Mouse (Mus musculus): ENCODE results near the gene Srsf12. TPM values are rescaled to one million over a fixed set of nuclear protein-coding genes. Genes with fewer than 3 reads are reported as not detected.

The Srsf12 gene
- total RNA-seq, 2 experiments from 2014 or later, result 4.3 to 5.1 TPM

- peak; percentile 97 to 98 for DNase-seq (ENCODE audit: low spot score in 2 of 2)
Measured at GRCm38 (mm10) chr4:33248062-33248889, 39.5 kb downstream of the Srsf12 start.

GRCm38 (mm10) chr4:33248915-33249314, 40.1 kb downstream of the Srsf12 start:
- DNase-seq (ENCODE audit: low spot score in 2 of 2), result no peak

- DNase-seq (ENCODE audit: low spot score in 2 of 2), result no peak
Measured at GRCm38 (mm10) chr4:33249716-33250230, 41.0 kb downstream of the Srsf12 start.

GRCm38 (mm10) chr4:33250867-33251266, 42.1 kb downstream of the Srsf12 start:
- no peak for DNase-seq (ENCODE audit: low spot score in 2 of 2)

GRCm38 (mm10) chr4:33254706-33255105, 45.9 kb downstream of the Srsf12 start:
- DNase-seq (ENCODE audit: low spot score in 2 of 2), result no peak

- DNase-seq (ENCODE audit: low spot score in 2 of 2), result no peak
Measured at GRCm38 (mm10) chr4:33257263-33257964, 48.6 kb downstream of the Srsf12 start.

GRCm38 (mm10) chr4:33260311-33260710, 51.5 kb downstream of the Srsf12 start:
- no peak for DNase-seq (ENCODE audit: low spot score in 2 of 2)

- peak; percentile 57 to 85 for DNase-seq (ENCODE audit: low spot score in 2 of 2)
Measured at GRCm38 (mm10) chr4:33261311-33261753, 52.5 kb downstream of the Srsf12 start.

- DNase-seq (ENCODE audit: low spot score in 2 of 2), result no peak
Measured at GRCm38 (mm10) chr4:33262897-33263296, 54.1 kb downstream of the Srsf12 start.

- no peak for DNase-seq (ENCODE audit: low spot score in 2 of 2)
Measured at GRCm38 (mm10) chr4:33264979-33265726, 56.4 kb downstream of the Srsf12 start.

GRCm38 (mm10) chr4:33270386-33271314, 61.9 kb downstream of the Srsf12 start:
- DNase-seq (ENCODE audit: low spot score in 2 of 2), result no peak

GRCm38 (mm10) chr4:33273437-33273836, 64.6 kb downstream of the Srsf12 start:
- DNase-seq (ENCODE audit: low spot score in 2 of 2), result no peak

GRCm38 (mm10) chr4:33281891-33282685, 73.3 kb downstream of the Srsf12 start:
- DNase-seq (ENCODE audit: low spot score in 2 of 2), result no peak

Other genes with a start within 250 kb of the Srsf12 start
- 10 to 100 TPM in 1 of 2 experiments, 1 to 10 TPM in 1; 9.0 to 10.7 TPM for gene Rragd, start 226.0 kb upstream of the Srsf12 start, total RNA-seq (2021)
- 10 to 100 TPM; 63.1 to 65.9 TPM for gene Ube2j1, start 177.6 kb upstream of the Srsf12 start, total RNA-seq (2021)
- gene Gabrr2, start 146.0 kb upstream of the Srsf12 start, total RNA-seq (2021), result not detected
- under 1 TPM; 0.17 TPM for gene Gabrr1, start 76.5 kb upstream of the Srsf12 start, total RNA-seq (2021)
- gene Pm20d2, start 19.3 kb upstream of the Srsf12 start, total RNA-seq (2021), result 10 to 100 TPM; 58.0 to 60.0 TPM
- gene Pnrc1, start 81.2 kb downstream of the Srsf12 start, total RNA-seq (2021), result 100 to 1,000 TPM; 190 to 204 TPM
- 10 to 100 TPM; 28.9 to 29.8 TPM for gene Rngtt, start 101.3 kb downstream of the Srsf12 start, total RNA-seq (2021)

All from adrenal gland, postnatal 4 days (tissue).